9 mouse cellular contexts compared by ENCODE assay signal in genomic region chr19:34500763-34501162, GRCm38 (mm10). TPM values are rescaled to one million over a fixed set of nuclear protein-coding genes. Genes with fewer than 3 reads are reported as not detected.
DNase-seq lines count a peak whose midpoint lies in the region; ATAC-seq and TF ChIP-seq lines count a peak whose summit lies in the region.
"Had no signal": no experiment of that assay in that cellular context is flagged by ENCODE, and none has a peak within 500 bp of the region (broad histone marks: within the 10 kb centered on the region; RNA-seq: fewer than 3 reads in every experiment).

No protein-coding gene starts in this region.

- H3K4me3 ChIP-seq in G1E (ENCODE audit: low read depth, low read length): no peak overlapping the region
- no peak overlapping the region for H3K4me3 ChIP-seq in bone marrow, adult 2 months (replicated peaks; ENCODE audit: control insufficient read depth, low read depth, low read length)
- no peak overlapping the region for H3K4me3 ChIP-seq in layer of hippocampus, adult 2 months
- no peak overlapping the region for H3K4me3 ChIP-seq in lung, embryonic 16.5 days (ENCODE audit: low read length)
- H3K4me3 ChIP-seq: limb, embryonic 12.5 days had no signal

- H3K27me3 ChIP-seq in G1E (ENCODE audit: insufficient read depth, low read length): no peaks in the 10 kb centered on the region
- no peaks in the 10 kb centered on the region for H3K27me3 ChIP-seq in lung, embryonic 16.5 days (ENCODE audit: control insufficient read depth, insufficient read depth, low read depth, low read length)
- H3K27me3 ChIP-seq: limb, embryonic 12.5 days had no signal

- 38% methylated on average over 4 of the region's 4 CpGs for WGBS in bone marrow, adult 2 months
- 33% methylated on average over 4 of the region's 4 CpGs for WGBS in lung, embryonic 16.5 days

- no peaks in the 10 kb centered on the region for H3K9me3 ChIP-seq in G1E (replicated peaks)
- no peaks in the 10 kb centered on the region for H3K9me3 ChIP-seq in lung, embryonic 16.5 days (ENCODE audit: control insufficient read depth, low read length)
- H3K9me3 ChIP-seq: limb, embryonic 12.5 days had no signal

- H3K9ac ChIP-seq in lung, embryonic 16.5 days (ENCODE audit: low read length): no peak overlapping the region
- H3K9ac ChIP-seq: limb, embryonic 12.5 days had no signal

- DNase-seq in G1E (ENCODE audit: low spot score): peak; percentile 6
- peak; percentile 77 to 81 for DNase-seq in heart, postnatal 10 days
- DNase-seq in layer of hippocampus, adult 2 months (ENCODE audit: low spot score in 2 of 2): peak; percentile 51 to 63
- peak; percentile 41 to 64 for DNase-seq in right cerebral cortex, postnatal 10 days (ENCODE audit: low spot score in 2 of 2)
- peak; percentile 62 to 77 for DNase-seq in urinary bladder, postnatal 4 days (ENCODE audit: low spot score in 2 of 2)

- no peak overlapping the region for H3K4me2 ChIP-seq in lung, embryonic 16.5 days (ENCODE audit: low read depth, low read length)
- H3K4me2 ChIP-seq: limb, embryonic 12.5 days had no signal

- no peak for TF ChIP-seq POLR2A in bone marrow, adult 2 months (IDR thresholded peaks at IDR 0.05; ENCODE audit: borderline replicate concordance, control insufficient read depth, low read depth, low read length)

- TF ChIP-seq CTCF in G1E (IDR thresholded peaks at IDR 0.05; ENCODE audit: low read depth, low read length): peak; percentile 10; the same call in 1 of the 2 replicates
- peak; percentile 68 for TF ChIP-seq CTCF in bone marrow, adult 2 months (IDR thresholded peaks at IDR 0.05; ENCODE audit: control insufficient read depth, insufficient read depth, low read length)
- peak; percentile 81 for TF ChIP-seq CTCF in layer of hippocampus, adult 2 months (conservative IDR thresholded peaks at IDR 0.05)

- H3K36me3 ChIP-seq in G1E (replicated peaks): no peaks in the 10 kb centered on the region
- peaks cover 3% of the 10 kb centered on the region; the same call in 1 of the 2 replicates for H3K36me3 ChIP-seq in lung, embryonic 16.5 days (ENCODE audit: control insufficient read depth, insufficient read depth, low read length)

- H3K4me1 ChIP-seq in G1E (ENCODE audit: insufficient read depth, low read depth, low read length): no peaks in the 10 kb centered on the region
- H3K4me1 ChIP-seq in bone marrow, adult 2 months (ENCODE audit: control insufficient read depth, insufficient read depth, low read length): no peaks in the 10 kb centered on the region; the same call in 1 of the 2 replicates
- no peaks in the 10 kb centered on the region for H3K4me1 ChIP-seq in lung, embryonic 16.5 days (replicated peaks; ENCODE audit: control insufficient read depth, insufficient read depth, low read length)

- no peak overlapping the region for H3K27ac ChIP-seq in bone marrow, adult 2 months (ENCODE audit: control insufficient read depth, insufficient read depth, low read depth, low read length, poor library complexity)
- H3K27ac ChIP-seq in layer of hippocampus, adult 2 months: no peak overlapping the region
- no peak overlapping the region for H3K27ac ChIP-seq in lung, embryonic 16.5 days (ENCODE audit: low read length)
- H3K27ac ChIP-seq: limb, embryonic 12.5 days had no signal

- intact Hi-C loops in heart, postnatal 10 days (cut with DNase I): loop anchor here (2.0 kb wide), 2 partner anchors 50 to 136 kb away; partner anchors contain the start of gene Ifit2

- ATAC-seq in G1E (ENCODE audit: extremely low read depth, insufficient number of reproducible peaks, low FRiP score, poor library complexity, severe bottlenecking): no peak; the same call in 1 of the 2 replicates
- peak; percentile 89 for ATAC-seq in erythroid progenitor cell, adult 5-6 weeks (replicated peaks; ENCODE audit: low FRiP score, poor library complexity, severe bottlenecking)
- peak; percentile 71 for ATAC-seq in lung, embryonic 16.5 days (ENCODE audit: low read depth)

RNA-seq across cellular contexts. Expression of gene Ch25h, which starts 25.8 kb away (rescaled TPM):
- total RNA-seq in G1E (2014; fragmentation: Nextera tagmentation): not detected in 2 replicates
- 0.11 TPM in 1 of 2 replicates, not detected in the other for total RNA-seq in G1E (2017)
- polyA plus RNA-seq in G1E (2012): not detected in 2 replicates
- polyA plus RNA-seq in bone marrow, adult 2 months (2011; ENCODE audit: insufficient read depth, insufficient read length, low replicate concordance, missing spikeins): not detected in 2 replicates
- total RNA-seq in erythroid progenitor cell, adult 5-6 weeks (2015; ENCODE audit: low replicate concordance): not detected in 2 replicates
- total RNA-seq in erythroid progenitor cell, adult 5-6 weeks (2017; ENCODE audit: low replicate concordance): not detected in 2 replicates
- under 1 TPM in 1 of 2 experiments, not detected in 1; 0.42 TPM for total RNA-seq in heart, postnatal 10 days (2021)
- under 1 TPM in 1 of 2 experiments, not detected in 1; 0.25 TPM for total RNA-seq in layer of hippocampus, adult 2 months (2021)
- polyA plus RNA-seq in lung, embryonic 16.5 days (2015; fragmentation: Nextera tagmentation; extraction: Ambion mirVana): 0.26 and 0.89 TPM in 2 replicates

RNA-seq across cellular contexts. Expression of gene Lipa, which starts 26.5 kb away (rescaled TPM):
- total RNA-seq in G1E (2014; fragmentation: Nextera tagmentation): not detected in 2 replicates
- total RNA-seq in G1E (2017): 0.12 and 0.22 TPM in 2 replicates
- not detected in 2 replicates for polyA plus RNA-seq in G1E (2012)
- polyA plus RNA-seq in bone marrow, adult 2 months (2011; ENCODE audit: insufficient read depth, insufficient read length, low replicate concordance, missing spikeins): 4.8 and 14.6 TPM in 2 replicates
- 21.4 and 26.3 TPM in 2 replicates for total RNA-seq in erythroid progenitor cell, adult 5-6 weeks (2015; ENCODE audit: low replicate concordance)
- total RNA-seq in erythroid progenitor cell, adult 5-6 weeks (2017; ENCODE audit: low replicate concordance): 9.1 and 11.0 TPM in 2 replicates
- total RNA-seq in heart, postnatal 10 days (2021): 10 to 100 TPM; 28.6 to 29.1 TPM
- total RNA-seq in layer of hippocampus, adult 2 months (2021): 10 to 100 TPM; 16.6 to 20.0 TPM
- polyA plus RNA-seq in lung, embryonic 16.5 days (2015; fragmentation: Nextera tagmentation; extraction: Ambion mirVana): 52.6 and 53.5 TPM in 2 replicates

RNA-seq across cellular contexts. Expression of gene Ifit2, which starts 49.7 kb away (rescaled TPM):
- total RNA-seq in G1E (2014; fragmentation: Nextera tagmentation) (0.23 TPM in 1 of 2 replicates, not detected in the other), G1E (2017) (0.33 and 0.35 TPM in 2 replicates)
- polyA plus RNA-seq in G1E (2012): not detected in 2 replicates
- polyA plus RNA-seq in bone marrow, adult 2 months (2011; ENCODE audit: insufficient read depth, insufficient read length, low replicate concordance, missing spikeins): 3.7 and 3.8 TPM in 2 replicates
- total RNA-seq in erythroid progenitor cell, adult 5-6 weeks (2015; ENCODE audit: low replicate concordance): 2.9 and 5.0 TPM in 2 replicates
- total RNA-seq in erythroid progenitor cell, adult 5-6 weeks (2017; ENCODE audit: low replicate concordance): 7.7 and 11.2 TPM in 2 replicates
- 1 to 10 TPM; 4.9 to 7.3 TPM for total RNA-seq in heart, postnatal 10 days (2021)
- total RNA-seq in layer of hippocampus, adult 2 months (2021): 1 to 10 TPM; 4.4 to 5.6 TPM
- 10.7 and 13.0 TPM in 2 replicates for polyA plus RNA-seq in lung, embryonic 16.5 days (2015; fragmentation: Nextera tagmentation; extraction: Ambion mirVana)

Comparison
In these comparisons a context has a peak if more than half of its experiments do, and no peak if none do; other contexts are left out.
1. DNase-seq: peak in every context shown above with its lines; median percentile 79 in heart, postnatal 10 days; 70 in urinary bladder, postnatal 4 days; 57 in layer of hippocampus, adult 2 months; 52 in right cerebral cortex, postnatal 10 days; 6 in G1E.
2. CTCF ChIP-seq: peak in every context shown above with its lines; median percentile 81 in layer of hippocampus, adult 2 months; 68 in bone marrow, adult 2 months; 10 in G1E.
3. RNA of gene Lipa, which starts 26.5 kb away (total RNA-seq): 28.6 to 29.1 TPM in heart, postnatal 10 days, 9.1 to 26.3 TPM in erythroid progenitor cell, adult 5-6 weeks and 16.6 to 20.0 TPM in layer of hippocampus, adult 2 months; 0.12 to 0.22 TPM in G1E; every median in the first group is over 4 times any median in the second.